Mouse (Mus musculus): Measurements from ENCODE around the gene Foxo3. TPM values are rescaled to one million over a fixed set of nuclear protein-coding genes. Genes with fewer than 3 reads are reported as not detected.

Foxo3 gene
- polyA plus RNA-seq, 2 experiments: 10.8 to 16.6 TPM

- no peaks in the 10 kb centered on the region for H3K4me1 ChIP-seq (ENCODE audit: control insufficient read depth, insufficient read depth, low read length)
- 81% methylated on average over 16 of the region's 16 CpGs for WGBS
- ATAC-seq (ENCODE audit: low FRiP score, low read depth): no peak
Measured at GRCm38 (mm10) chr10:42177771-42178674, 98.5 kb downstream of the Foxo3 start.

DNA sequence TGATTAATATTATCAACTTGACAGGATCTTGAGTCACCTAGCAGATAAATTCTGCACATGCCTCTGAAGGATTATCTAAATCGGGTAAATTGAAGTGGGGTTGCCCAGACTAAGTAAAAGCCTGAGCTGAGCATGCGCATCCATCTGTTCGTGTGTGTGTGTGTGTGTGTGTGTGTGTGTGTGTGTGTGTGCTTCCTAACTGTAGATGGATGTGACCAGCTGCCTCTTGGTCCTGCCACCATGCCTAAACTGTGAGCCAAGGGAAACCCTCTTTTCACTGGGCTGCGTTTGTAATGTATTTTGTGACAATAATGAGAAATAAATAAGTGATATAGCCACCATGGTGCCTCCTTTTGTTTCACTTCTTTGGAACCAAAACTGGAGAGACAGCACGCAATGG is 102.3 kb downstream of the Foxo3 start:
- Histone ChIP-seq H3K4me3 (replicated peaks; ENCODE audit: low read length) (no peak overlapping the region), H3K4me1 (ENCODE audit: control insufficient read depth, insufficient read depth, low read length) (peaks cover 3% of the 10 kb centered on the region; the same call in 1 of the 2 replicates), H3K27ac (replicated peaks; ENCODE audit: low read depth, low read length) (no peak overlapping the region), H3K9ac (ENCODE audit: low read depth, low read length, severe bottlenecking) (no peak overlapping the region), H3K36me3 (ENCODE audit: control insufficient read depth, insufficient read depth, low read length) (no peaks in the 10 kb centered on the region), H3K27me3 (ENCODE audit: control insufficient read depth, insufficient read depth, low read length) (no peaks in the 10 kb centered on the region), H3K4me2 (replicated peaks; ENCODE audit: low read depth, low read length, severe bottlenecking) (no peak overlapping the region), H3K9me3 (ENCODE audit: control insufficient read depth, low read length) (no peaks in the 10 kb centered on the region)
- no peak for TF ChIP-seq POLR2A (IDR thresholded peaks at IDR 0.05; ENCODE audit: borderline replicate concordance, extremely low read depth, insufficient read depth, insufficient read length)
- WGBS: 61% methylated on average over 5 of the region's 5 CpGs
- ATAC-seq (ENCODE audit: low FRiP score, low read depth): no peak
- no peak for DNase-seq (ENCODE audit: low spot score)

More at GRCm38 (mm10) chr10:42177771-42178674, 98.5 kb downstream of the Foxo3 start:
- H3K27me3 ChIP-seq (ENCODE audit: control insufficient read depth, insufficient read depth, low read length): no peaks in the 10 kb centered on the region
- H3K27ac ChIP-seq (replicated peaks; ENCODE audit: low read depth, low read length): no peak overlapping the region
- H3K36me3 ChIP-seq (ENCODE audit: control insufficient read depth, insufficient read depth, low read length): peaks cover under 1% of the 10 kb centered on the region; the same call in 1 of the 2 replicates
- no peak overlapping the region for H3K9ac ChIP-seq (ENCODE audit: low read depth, low read length, severe bottlenecking)
- H3K9me3 ChIP-seq (ENCODE audit: control insufficient read depth, low read length): no peaks in the 10 kb centered on the region
- H3K4me2 ChIP-seq (replicated peaks; ENCODE audit: low read depth, low read length, severe bottlenecking): no peak overlapping the region
- no peak for TF ChIP-seq POLR2A (IDR thresholded peaks at IDR 0.05; ENCODE audit: borderline replicate concordance, extremely low read depth, insufficient read depth, insufficient read length)
- H3K4me3 ChIP-seq (replicated peaks; ENCODE audit: low read length): no peak overlapping the region
- DNase-seq (ENCODE audit: low spot score): no peak

DNA sequence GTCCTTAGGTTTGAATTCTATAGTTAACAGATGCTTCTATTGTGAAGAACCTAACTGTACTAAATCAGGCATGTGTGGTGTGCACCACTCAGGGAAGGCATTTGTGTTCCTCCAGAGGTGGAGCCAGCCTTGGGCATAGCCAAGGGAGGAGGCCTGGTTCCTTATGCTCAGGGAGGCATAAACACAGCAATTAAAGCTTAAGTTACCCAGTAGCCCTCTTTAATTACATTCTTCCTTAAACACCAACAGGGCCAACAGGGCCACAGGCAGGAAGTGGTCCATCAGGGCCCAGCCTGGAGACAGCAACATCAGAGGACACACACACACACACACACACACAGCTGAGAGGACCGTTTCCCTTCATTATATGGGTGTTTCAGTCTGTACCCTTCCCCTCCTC is 102.7 kb downstream of the Foxo3 start:
- H3K27ac ChIP-seq (replicated peaks; ENCODE audit: low read depth, low read length): no peak overlapping the region
- H3K27me3 ChIP-seq (ENCODE audit: control insufficient read depth, insufficient read depth, low read length): no peaks in the 10 kb centered on the region
- H3K4me3 ChIP-seq (replicated peaks; ENCODE audit: low read length): no peak overlapping the region
- ATAC-seq (ENCODE audit: low FRiP score, low read depth) (no peak), DNase-seq (ENCODE audit: low spot score) (no peak)
- H3K4me1 ChIP-seq (ENCODE audit: control insufficient read depth, insufficient read depth, low read length): peaks cover 3% of the 10 kb centered on the region; the same call in 1 of the 2 replicates
- TF ChIP-seq POLR2A (IDR thresholded peaks at IDR 0.05; ENCODE audit: borderline replicate concordance, extremely low read depth, insufficient read depth, insufficient read length): no peak
- H3K4me2 ChIP-seq (replicated peaks; ENCODE audit: low read depth, low read length, severe bottlenecking): no peak overlapping the region
- no peak overlapping the region for H3K9ac ChIP-seq (ENCODE audit: low read depth, low read length, severe bottlenecking)
- no peaks in the 10 kb centered on the region for H3K36me3 ChIP-seq (ENCODE audit: control insufficient read depth, insufficient read depth, low read length)
- 9% methylated on average over 1 of the region's 1 CpGs for WGBS
- H3K9me3 ChIP-seq (ENCODE audit: control insufficient read depth, low read length): no peaks in the 10 kb centered on the region

DNA sequence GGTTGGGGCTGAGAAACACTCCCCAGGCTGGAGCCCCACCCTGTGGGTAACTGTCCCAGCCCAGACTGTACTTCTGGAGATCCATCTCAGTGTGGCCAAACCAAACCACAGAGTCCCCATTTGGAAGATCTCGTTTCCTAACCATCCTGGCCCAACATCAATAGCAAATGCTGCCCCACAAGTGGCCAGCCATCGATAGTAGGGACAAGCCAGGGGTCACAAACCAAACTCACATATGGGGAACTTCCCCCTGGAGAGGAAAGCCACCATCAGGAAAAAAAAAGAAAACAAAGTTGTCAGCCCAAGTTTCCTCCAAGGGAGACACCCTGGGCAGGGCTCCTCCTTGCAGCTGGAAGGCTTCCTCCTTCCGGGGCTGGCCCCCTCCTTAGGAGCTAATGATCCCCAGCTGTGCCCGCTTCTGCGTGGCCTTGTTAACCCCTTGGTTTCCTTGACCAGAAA is 105.6 kb downstream of the Foxo3 start:
- H3K4me1 ChIP-seq (ENCODE audit: control insufficient read depth, insufficient read depth, low read length): peaks cover 3% of the 10 kb centered on the region; the same call in 1 of the 2 replicates
- no peaks in the 10 kb centered on the region for H3K27me3 ChIP-seq (ENCODE audit: control insufficient read depth, insufficient read depth, low read length)
- no peak overlapping the region for H3K27ac ChIP-seq (replicated peaks; ENCODE audit: low read depth, low read length)
- DNase-seq (ENCODE audit: low spot score): no peak
- whole genome bisulfite sequencing: 2% methylated on average over 5 of the region's 5 CpGs
- no peak; the same call in 1 of the 2 replicates for ATAC-seq (ENCODE audit: low FRiP score, low read depth)
- no peak overlapping the region for H3K4me3 ChIP-seq (replicated peaks; ENCODE audit: low read length)
- no peak overlapping the region for H3K4me2 ChIP-seq (replicated peaks; ENCODE audit: low read depth, low read length, severe bottlenecking)
- H3K36me3 ChIP-seq (ENCODE audit: control insufficient read depth, insufficient read depth, low read length): no peaks in the 10 kb centered on the region
- H3K9me3 ChIP-seq (ENCODE audit: control insufficient read depth, low read length): no peaks in the 10 kb centered on the region
- TF ChIP-seq POLR2A (IDR thresholded peaks at IDR 0.05; ENCODE audit: borderline replicate concordance, extremely low read depth, insufficient read depth, insufficient read length): no peak
- no peak overlapping the region for H3K9ac ChIP-seq (ENCODE audit: low read depth, low read length, severe bottlenecking)

DNA sequence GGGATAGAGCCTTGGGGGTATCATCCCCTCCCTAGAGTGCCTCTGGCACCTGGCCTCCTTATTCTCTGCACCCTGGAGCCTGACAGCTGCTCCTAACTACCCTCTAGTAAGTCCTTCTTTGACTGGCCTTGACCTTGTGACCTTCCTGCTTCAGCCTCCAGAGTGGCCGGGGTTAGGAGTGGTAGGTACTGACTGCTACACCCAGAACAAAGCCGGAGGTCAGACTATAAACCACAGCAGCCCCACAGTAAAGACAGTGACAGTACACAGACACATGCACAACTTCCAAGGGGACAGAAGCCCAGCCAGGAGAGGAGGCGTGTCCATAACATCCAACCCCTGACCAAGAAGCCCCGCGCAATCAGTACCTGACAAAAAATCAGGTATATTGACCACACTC is 106.4 kb downstream of the Foxo3 start:
- TF ChIP-seq POLR2A (IDR thresholded peaks at IDR 0.05; ENCODE audit: borderline replicate concordance, extremely low read depth, insufficient read depth, insufficient read length): no peak
- H3K4me3 ChIP-seq (replicated peaks; ENCODE audit: low read length): no peak overlapping the region
- H3K4me2 ChIP-seq (replicated peaks; ENCODE audit: low read depth, low read length, severe bottlenecking): no peak overlapping the region
- ATAC-seq (ENCODE audit: low FRiP score, low read depth) (no peak), DNase-seq (ENCODE audit: low spot score) (no peak)
- H3K27me3 ChIP-seq (ENCODE audit: control insufficient read depth, insufficient read depth, low read length): no peaks in the 10 kb centered on the region
- H3K9me3 ChIP-seq (ENCODE audit: control insufficient read depth, low read length): no peaks in the 10 kb centered on the region
- peaks cover 3% of the 10 kb centered on the region; the same call in 1 of the 2 replicates for H3K4me1 ChIP-seq (ENCODE audit: control insufficient read depth, insufficient read depth, low read length)
- H3K9ac ChIP-seq (ENCODE audit: low read depth, low read length, severe bottlenecking): no peak overlapping the region
- no peaks in the 10 kb centered on the region for H3K36me3 ChIP-seq (ENCODE audit: control insufficient read depth, insufficient read depth, low read length)
- 63% methylated on average over 5 of the region's 5 CpGs for WGBS
- no peak overlapping the region for H3K27ac ChIP-seq (replicated peaks; ENCODE audit: low read depth, low read length)

All from limb, embryonic 14.5 days (tissue).